Mouse (Mus musculus): Measurements from ENCODE around the gene 4930451I11Rik. TPM values are rescaled to one million over a fixed set of nuclear protein-coding genes. Genes with fewer than 3 reads are reported as not detected.

Gene 4930451I11Rik
- polyA plus RNA-seq, 1 experiment: not detected

DNA sequence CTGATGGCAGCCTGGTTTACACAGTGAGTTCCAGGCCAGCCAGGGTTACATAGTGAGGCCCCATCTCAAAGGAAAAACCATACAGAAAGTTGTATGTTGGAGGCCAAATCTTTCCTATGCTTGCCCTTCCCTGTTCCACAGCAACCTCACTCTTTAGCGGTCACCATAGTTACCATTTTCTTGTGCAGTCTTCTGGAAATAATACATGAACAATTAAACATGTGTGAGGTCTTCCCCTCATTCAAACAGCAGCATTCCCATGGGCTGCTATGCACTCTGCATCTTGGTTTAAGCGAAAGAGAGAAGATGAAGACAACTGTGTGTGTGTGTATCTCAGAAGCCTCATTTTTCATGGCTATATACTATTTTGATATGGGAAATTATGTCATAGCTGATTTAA lies 14.1 kb upstream of the 4930451I11Rik start:
- DNase-seq (ENCODE audit: low read depth, low spot score): no peak
- WGBS: 96% methylated on average over 2 of the region's 2 CpGs

DNA sequence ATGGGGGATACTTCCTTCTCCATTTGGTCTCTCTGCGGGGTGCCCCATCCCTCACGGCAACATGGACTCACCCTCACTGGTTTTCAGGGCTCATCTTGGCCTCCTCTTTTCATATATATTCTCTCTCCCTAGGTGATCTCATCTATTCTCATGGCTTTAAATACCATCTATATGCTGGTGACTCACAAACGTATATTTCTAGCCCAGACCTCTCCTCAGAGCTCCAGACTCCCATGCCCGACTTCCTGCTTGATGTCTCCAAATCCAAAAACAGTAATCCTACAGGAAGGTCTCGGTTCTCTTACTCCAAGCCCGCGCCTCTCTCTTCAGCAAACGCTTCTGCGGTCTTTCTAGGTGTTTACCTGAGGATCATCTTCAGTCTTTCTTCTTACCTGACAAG lies 11.8 kb upstream of the 4930451I11Rik start:
- WGBS: 71% methylated on average over 9 of the region's 9 CpGs
- DNase-seq (ENCODE audit: low read depth, low spot score): no peak

DNA sequence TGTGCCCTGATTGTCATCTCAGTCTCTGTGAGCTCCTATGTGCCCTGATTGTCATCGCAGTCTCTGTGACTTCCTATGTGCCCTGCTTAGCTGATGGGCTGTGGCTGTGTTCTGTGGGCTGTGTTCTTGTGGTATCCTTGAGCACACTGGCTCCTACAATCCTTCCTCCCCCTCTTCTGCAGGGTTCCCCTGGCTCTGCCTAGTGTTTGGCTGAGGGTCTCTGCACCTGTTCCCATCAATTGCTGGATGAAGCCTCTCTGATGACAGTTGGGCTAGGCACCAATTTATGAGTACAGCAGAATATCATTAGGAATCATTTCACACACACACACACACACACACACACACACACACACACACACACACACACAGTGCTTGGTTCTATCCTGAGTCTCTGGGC lies 1.9 kb upstream of the 4930451I11Rik start:
- DNase-seq (ENCODE audit: low read depth, low spot score): no peak
- 87% methylated on average over 1 of the region's 1 CpGs for WGBS

DNA sequence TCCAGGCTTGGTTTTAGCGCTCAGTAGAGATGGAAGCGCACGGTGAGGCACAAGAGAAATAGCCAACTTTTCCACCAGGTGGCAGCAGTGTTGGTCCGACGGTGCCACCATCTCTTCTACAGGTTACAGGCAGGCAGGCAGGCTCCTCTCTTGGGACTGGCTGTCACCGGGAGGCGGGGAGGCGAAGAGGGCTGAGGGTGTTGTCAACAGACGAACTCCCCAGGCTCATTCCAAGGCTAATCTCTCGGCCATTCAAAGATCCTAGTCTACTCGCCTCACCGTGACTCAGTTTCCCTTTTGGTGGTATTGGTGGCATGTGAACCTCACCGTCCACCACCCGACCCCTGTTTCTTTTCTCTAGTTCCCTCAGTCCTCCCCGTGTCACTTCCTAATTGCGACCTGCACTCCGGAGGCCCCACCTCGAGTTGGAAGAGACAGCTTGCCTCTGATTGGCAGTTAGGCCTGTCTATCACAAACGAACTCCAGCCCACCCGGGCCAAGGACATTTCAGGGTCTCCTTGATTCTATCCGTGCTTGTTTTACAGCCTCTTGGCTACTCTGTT lies 678 bp upstream of the 4930451I11Rik start:
- DNase-seq (ENCODE audit: low read depth, low spot score): peak; percentile 58
- WGBS: 2% methylated on average over 21 of the region's 21 CpGs

DNA sequence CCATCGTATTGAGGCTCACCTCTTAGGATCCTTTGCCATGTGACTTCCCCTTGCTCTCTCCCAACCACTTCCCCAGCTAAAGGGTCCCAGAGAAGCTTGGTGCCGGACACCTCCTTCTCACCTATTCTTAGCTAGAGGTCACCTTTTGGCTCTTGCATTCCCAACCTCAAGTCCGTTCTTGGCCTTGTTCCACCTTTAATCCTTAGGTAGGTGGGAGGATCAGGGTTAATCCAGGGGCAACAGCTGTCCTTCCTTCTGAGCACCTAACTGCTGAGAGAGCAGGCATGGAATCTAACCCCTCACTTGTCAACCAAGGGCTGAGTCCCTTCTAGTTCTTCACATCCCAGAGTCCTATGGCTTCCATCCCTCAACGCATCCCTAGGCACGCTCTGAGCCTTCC lies 5.5 kb downstream of the 4930451I11Rik start:
- WGBS: 62% methylated on average over 5 of the region's 5 CpGs
- DNase-seq (ENCODE audit: low read depth, low spot score): no peak

DNA sequence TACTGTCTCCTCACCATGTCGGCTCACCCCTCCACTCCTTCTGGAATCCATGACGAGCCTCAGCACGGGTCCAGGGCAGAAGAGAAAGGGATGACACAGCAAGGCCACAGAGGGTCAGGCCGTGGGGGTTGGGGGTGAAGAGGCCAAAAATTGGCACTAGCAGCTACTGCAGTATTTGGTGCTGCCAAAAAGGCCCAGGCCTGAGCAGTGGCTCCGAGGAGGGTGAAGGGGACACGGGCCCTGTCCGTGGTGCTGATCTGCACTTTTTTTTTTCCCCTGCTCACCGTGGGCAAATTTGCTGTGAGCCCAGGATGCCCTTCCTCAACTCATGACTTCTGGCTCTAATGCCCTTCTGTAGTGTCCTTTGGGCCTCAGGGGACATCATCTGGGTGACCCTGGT lies 6.0 kb downstream of the 4930451I11Rik start:
- WGBS: 24% methylated on average over 8 of the region's 8 CpGs
- no peak for DNase-seq (ENCODE audit: low read depth, low spot score)

DNA sequence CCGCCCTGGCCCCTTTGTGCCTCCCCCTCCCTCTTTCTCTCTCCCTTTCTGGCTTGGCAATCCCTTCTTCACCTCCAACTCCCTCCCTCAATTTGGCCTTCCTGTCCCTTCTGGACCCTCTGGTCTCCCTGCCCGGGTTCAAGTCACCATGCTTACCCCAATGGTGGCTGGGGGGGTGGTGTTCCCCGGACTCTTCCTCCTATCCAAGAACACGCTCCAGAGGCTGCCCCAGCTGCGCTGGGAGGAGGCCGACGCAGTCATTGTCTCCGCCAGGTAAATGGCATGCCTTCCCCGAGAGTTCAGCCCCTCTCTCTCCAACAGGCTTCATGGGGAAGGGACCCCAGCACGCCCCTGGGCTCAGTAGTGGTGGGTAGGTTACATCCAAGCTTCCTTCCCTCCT lies 7.5 kb downstream of the 4930451I11Rik start:
- no peak for DNase-seq (ENCODE audit: low read depth, low spot score)

DNA sequence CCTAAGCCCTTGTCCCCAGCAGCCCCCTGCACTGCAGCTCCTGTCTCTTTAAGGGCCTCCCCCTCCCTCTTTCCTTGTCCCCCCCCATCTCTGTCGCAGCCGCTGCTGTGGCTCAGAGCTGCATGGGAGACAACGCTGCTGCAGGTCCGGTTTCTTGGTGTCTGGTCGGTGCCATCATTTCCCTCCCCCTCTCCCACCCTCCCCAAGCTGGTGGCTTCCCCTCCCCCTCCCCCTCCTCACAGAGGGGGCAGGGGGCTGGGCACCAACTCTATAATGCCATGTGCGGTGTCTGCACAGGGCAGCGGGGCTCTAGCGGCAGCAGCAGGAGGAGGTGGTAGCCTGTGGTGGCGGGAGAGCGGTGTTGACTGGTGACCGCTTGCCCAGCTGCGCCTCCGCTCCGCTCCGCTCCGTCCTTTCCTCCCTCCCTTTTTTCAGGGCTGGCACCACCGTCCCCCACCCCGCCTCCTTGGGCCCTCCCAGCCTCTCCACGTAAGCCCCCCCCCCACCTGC lies 8.2 kb downstream of the 4930451I11Rik start:
- whole genome bisulfite sequencing: 3% methylated on average over 12 of the region's 19 CpGs
- no peak for DNase-seq (ENCODE audit: low read depth, low spot score)

More for the DNA sequence above, 7.5 kb downstream of the 4930451I11Rik start:
- 18% methylated on average over 10 of the region's 10 CpGs for WGBS

DNA sequence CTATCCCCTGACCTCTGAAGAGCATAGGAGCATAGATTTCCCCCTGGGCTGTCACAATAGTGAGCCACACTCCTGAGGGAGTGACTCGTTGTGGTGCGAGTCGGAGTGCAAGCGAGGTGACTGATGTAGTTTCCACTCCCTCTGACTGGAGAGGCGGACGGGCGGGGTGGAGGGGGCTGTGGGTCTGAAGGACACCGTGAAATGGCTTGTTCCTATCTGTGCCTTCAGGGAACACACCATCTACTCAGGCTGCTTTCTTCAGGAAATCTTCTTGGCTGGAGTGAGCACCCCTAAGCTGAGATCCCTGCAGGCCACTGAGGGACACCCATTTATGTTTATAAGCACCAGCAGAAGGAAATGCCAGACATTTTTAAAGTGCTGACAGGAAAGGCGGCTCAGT lies 8.7 kb downstream of the 4930451I11Rik start:
- no peak for DNase-seq (ENCODE audit: low read depth, low spot score)
- 41% methylated on average over 9 of the region's 9 CpGs for WGBS

DNA sequence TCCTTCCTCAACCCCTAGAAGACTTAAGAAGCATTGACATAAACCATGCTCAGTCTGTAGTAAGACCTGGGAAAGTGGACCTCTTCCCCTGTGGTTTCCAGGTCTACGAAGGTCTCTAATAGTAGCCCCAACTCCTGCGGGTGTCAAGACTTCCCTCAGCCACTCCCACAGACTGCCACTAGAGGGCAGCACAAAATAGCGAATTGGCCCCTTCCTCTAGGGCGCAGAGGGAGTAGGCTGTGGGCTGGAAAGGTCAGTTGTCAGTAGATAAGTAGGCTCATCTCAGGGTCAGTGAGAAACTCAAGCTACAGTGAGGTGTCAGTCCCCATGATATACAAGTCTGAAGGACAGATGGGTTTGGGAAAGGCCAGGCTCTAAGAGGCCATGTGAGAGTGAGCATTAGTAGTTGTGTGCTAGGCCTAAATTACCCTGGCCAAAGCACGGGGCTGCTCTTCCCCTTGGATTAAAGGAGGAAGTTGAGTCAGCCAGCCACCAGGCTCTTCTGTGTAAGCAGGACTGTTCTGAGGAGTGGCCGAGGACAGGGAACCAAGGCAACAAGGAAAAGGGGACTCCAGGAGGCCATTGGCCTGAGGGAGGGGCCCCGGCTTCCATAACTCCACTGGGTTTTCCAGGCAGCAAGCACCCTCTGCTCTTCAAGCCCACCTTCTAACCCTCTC lies 9.5 kb downstream of the 4930451I11Rik start:
- DNase-seq (ENCODE audit: low read depth, low spot score): no peak
- WGBS: 26% methylated on average over 7 of the region's 7 CpGs

DNA sequence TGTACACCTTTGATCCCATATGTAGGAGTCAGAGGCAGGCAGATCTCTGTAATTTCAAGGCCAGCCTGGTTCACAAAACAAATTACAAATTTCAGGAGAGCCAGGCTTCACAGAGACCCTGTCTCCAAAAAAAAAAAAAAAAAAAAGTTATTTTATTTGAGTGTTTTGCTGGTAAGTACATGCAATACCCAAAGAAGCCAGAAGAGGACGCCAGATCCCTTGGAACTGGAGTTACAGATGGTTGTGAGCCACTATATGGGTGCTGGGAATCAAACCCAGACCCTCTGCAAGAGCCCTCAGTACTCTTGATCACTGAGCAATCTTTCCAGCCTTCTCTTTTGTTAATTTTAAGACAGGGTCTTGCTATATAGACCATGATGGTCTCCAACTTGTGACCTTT lies 12.6 kb downstream of the 4930451I11Rik start:
- 10% methylated on average over 1 of the region's 1 CpGs for WGBS
- DNase-seq (ENCODE audit: low read depth, low spot score): no peak

DNA sequence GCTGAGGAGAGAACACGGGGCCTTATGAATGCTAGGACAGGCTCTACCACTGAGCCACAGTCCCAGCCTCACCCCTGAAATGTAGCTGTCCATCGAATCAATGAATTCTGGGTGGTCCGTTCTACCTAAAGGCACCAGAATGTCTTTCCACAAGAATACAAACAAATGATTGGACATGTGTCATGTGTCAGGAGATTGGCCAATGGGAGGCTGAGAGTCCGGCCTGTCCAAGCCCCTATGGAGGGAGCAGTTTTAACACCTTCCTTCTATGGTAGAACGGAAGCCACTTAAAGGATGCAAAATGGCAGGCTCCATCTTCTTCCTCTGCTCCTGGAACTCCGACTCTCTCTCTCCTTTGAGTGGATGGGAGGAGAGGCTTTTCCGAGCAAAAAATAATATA lies 13.8 kb downstream of the 4930451I11Rik start:
- no peak for DNase-seq (ENCODE audit: low read depth, low spot score)
- 84% methylated on average over 7 of the region's 7 CpGs for WGBS

DNA sequence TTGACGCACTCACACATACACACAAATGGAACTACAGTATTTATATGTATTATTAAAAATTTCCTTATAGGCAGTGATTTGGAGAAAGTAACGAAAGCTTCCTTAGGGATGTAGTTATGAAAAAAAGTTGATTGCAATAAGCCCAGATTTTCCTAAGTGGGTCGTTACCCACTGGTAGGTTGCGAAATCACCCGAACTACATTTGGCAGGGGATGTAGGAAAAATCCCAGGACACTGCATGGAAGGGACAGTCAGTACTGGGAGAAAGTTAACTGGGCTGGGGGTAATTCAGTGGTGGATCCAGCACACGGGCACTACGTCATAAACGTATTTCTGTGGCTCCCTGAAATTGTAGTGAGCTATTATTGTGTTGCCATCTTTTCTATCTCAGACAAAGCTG lies 14.9 kb downstream of the 4930451I11Rik start:
- WGBS: 62% methylated on average over 8 of the region's 8 CpGs
- no peak for DNase-seq (ENCODE audit: low read depth, low spot score)

DNA sequence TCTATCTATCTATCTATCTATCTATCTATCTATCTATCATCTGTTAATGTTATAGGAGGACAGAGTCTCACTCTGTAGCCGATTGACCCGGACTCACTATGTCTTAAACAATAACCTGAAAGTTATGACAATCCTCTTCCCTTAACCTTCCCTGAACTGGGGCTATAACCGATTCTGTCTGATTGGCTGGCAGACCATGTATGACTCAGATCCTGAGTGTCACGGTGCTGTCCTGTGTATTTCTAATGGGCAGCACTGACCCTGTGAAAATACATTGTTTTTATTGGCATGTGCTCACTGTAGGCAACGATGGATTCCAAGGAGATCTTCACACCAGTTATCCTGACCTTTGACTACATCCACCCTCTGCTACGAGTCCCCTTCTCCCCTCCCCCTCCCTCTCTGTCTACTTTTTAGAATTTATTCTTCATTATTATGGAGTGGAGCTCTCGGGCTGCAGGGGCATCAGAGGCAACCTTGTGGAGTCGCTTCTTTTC lies 15.7 kb downstream of the 4930451I11Rik start:
- DNase-seq (ENCODE audit: low read depth, low spot score): no peak
- 46% methylated on average over 8 of the region's 8 CpGs for WGBS

DNA sequence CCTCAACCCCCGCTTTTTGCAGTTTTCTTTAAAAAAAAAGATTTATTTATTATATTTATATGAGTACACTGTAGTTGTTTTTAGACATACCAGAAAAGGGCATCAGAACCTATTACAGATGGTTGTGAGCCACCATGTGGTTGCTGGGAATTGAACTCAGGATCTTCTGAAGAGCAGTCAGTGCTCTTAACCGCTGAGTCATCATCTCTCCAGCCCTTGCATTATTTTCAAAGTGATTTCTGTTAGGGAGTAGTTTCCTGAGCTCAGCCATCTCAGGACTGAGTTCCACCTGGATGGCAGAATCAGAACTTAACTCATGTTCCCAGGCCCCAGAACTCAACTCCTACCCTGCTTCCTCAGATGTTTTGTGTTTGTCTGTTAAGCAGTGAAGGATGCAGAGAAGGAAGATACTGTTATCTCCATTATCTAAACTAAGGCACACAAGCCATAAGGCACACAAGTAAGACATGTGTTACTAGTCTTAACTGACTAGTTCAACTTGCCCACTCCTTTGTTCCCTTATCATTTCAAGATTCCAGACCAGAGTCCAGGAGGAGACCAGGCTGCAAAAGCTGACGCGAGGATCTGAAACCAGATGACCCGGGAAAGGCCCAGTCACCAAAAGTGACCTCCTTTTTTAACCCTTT lies 21.6 kb downstream of the 4930451I11Rik start:
- DNase-seq (ENCODE audit: low read depth, low spot score): no peak
- WGBS: 56% methylated on average over 5 of the region's 5 CpGs

DNA sequence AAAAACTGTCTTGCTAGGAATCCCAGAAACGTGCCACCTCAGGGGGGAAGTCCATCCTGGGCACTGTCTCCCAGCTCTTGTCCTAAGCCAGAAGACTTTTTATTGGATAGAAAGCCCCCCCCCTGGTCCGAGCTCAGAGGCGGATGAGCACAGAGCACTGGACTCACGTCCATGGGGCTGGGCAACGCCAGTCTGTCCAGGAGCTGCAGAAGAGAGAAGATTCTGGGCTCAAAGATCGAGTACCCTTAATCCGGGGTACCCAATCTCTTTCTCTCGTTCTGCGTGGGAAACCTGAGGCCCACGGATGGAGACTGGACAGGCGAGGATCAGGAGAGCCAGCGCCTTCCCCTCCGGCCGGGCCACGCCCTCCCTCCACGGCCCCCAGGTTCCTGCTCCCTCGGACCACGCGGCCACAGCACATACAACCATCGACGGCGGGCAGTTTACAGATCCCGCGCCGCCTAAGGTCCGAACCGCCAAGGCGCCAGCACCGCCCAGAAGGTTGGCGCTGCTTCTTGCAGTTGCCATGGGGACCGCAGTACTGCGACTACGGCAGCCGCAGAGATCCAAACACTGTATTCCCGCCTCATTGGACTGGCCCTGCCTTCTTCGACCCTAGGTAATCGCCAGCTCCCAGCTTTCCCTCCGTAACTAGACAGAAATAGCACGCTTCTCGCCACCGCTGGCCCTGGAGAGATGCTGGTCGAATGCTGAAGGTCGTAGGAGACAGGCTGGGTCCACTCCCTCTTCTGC lies 22.6 kb downstream of the 4930451I11Rik start:
- WGBS: under 1% methylated on average over 43 of the region's 43 CpGs
- no peak for DNase-seq (ENCODE audit: low read depth, low spot score)

DNA sequence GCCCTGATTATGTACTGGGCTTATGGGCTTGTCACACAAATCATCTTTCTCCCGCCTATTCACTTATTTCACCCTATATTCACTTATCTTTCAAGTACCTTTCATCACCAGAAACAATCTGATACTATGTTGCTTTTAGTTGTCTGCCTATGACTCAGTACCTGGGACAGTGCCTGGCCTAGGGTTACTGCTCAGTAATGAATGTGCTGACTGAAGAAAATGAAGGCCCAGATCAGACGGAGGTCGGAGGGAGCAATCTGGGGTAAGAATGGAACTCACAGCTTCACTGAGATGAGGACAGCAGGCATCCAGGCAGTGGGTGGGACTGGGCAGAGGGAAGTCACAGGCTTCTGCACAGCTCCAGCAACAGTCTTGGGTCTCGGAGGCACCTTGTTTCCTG lies 24.0 kb downstream of the 4930451I11Rik start:
- 45% methylated on average over 4 of the region's 4 CpGs for whole genome bisulfite sequencing
- no peak for DNase-seq (ENCODE audit: low read depth, low spot score)

DNA sequence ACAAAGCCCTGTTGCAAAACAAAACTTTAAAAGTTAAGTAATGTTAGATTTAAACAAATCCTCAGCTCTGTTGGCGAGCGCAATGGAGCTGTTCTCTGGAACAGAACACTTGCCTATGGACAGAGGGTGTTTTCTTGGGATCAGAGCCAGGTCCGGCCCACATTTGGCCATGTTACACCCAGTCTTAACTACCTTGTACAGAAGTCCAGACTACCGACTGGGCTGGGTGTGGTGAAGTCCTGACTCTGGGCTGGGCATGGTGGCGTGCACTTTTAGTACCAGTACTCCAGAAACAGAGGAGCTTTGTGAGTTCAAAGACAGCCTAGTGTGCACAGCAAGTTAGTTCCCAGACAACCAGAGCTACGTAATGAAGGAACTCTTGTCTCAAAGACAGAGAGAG lies 24.5 kb downstream of the 4930451I11Rik start:
- DNase-seq (ENCODE audit: low read depth, low spot score): peak; percentile 90
- WGBS: 24% methylated on average over 6 of the region's 6 CpGs

DNA sequence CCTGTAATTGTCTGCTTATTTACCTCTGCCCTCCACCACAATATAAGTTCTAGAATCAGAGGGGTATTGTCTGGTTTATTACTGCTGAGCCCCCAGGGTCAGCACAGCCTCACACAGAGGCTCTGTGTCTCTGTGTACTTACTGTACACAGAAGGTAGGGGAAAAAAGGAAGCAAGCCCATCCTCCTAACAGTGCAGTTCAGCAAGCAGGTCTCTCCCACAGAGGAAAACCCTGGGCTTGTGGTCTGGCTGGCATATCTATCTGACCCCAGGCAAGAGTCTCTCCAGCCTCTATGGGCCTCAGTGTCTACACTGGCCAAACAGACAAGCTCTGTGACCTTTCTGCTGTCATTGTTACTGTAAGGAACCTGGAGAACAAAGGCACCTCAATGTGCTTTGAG lies 27.7 kb downstream of the 4930451I11Rik start:
- DNase-seq (ENCODE audit: low read depth, low spot score): no peak

DNA sequence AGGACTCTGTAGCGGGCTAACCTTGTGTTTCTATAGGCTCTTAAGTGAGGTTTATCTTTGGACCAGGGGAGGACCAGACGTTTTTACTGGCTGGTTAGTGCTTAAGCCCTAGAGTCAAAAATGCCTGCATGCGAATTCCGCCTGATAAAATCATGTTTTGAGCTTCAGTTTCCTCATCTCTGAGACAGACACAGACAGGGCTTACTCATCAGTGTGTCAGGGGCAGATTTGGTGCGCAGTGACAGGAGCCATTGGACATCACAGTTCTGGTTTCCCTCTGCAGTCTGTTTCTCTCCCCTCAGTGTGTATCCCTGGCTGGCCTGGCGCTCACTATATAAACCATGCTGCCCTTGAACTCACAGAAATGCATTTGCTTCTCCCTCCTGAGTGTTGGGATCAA lies 28.3 kb downstream of the 4930451I11Rik start:
- 84% methylated on average over 6 of the region's 6 CpGs for WGBS
- no peak for DNase-seq (ENCODE audit: low read depth, low spot score)
